Mouse (Mus musculus) thymus, adult 2 months (tissue): ENCODE measurements around the gene Cnppd1.

Experiments used
- CTCF ChIP-seq: fragments of 200-500 bp; IDR thresholded peaks from 2 replicates; pipeline ENCODE4 v1.5.1; 2012; ENCODE audit warnings: mild to moderate bottlenecking, control low read depth, low read length, moderate library complexity, borderline replicate concordance; ENCODE audit not compliant: control insufficient read depth, poor library complexity, insufficient read depth; ENCODE audit errors: extremely low read depth
- POLR2A ChIP-seq: fragments of 200-500 bp; IDR thresholded peaks from 2 replicates; pipeline ENCODE4 v1.6.1; 2012; ENCODE audit warnings: mild to moderate bottlenecking, low read length, control low read depth, moderate library complexity; ENCODE audit not compliant: control insufficient read depth, poor library complexity, insufficient read depth; ENCODE audit errors: extremely low read depth

DNA sequence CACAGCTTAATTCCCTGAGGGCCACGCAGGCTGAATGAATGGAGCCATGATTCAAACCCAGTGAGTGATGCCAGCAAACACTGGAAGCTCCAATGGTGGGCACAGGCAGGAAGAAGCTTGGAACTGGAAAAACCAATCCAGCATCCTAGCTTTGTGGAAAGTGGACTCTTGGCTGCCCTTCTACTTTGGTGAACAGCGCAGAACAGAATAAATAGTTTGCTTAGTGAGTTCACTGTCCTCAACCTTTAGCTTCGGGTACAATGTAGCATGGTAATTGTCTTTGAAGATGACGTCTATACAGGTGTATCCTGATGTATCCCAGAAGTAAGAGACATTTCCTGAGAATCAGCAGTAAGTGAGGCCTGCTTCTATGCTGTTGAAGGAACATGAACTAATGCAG lies 6.2 kb upstream of the Cnppd1 start:
- no peak for TF ChIP-seq CTCF
- no peak for TF ChIP-seq POLR2A
